Mouse (Mus musculus): ENCODE measurements at regions not wholly inside any gene's neighbourhood (a gene's known extent, or its start where the extent isn't known, plus 50 kb on each side); places are given as distances from the start of the nearest gene placed in this dataset.

- TF ChIP-seq CTCF (IDR thresholded peaks at IDR 0.05), result no peak
- no peak for TF ChIP-seq EP300 (IDR thresholded peaks at IDR 0.05)
Observed at GRCm38 (mm10) chr16:51751878-51752277, 279.1 kb upstream of the Cblb start.

Data from lung, postnatal 0 days (tissue).